Mouse (Mus musculus) embryonic fibroblast, embryonic 13.5 days (primary cell): ENCODE data around the gene Bcar3.

Experiments
- CTCF ChIP-seq: IDR thresholded peaks from 2 replicates; pipeline ENCODE4 v1.5.1; 2011; ENCODE audit warnings: mild to moderate bottlenecking, control low read depth, low read length, moderate library complexity, borderline replicate concordance; ENCODE audit not compliant: insufficient read depth
- POLR2A ChIP-seq: IDR thresholded peaks from 2 replicates; pipeline ENCODE4 v1.6.1; 2011; ENCODE audit warnings: low read depth, mild to moderate bottlenecking, control low read depth, low read length, moderate library complexity

DNA sequence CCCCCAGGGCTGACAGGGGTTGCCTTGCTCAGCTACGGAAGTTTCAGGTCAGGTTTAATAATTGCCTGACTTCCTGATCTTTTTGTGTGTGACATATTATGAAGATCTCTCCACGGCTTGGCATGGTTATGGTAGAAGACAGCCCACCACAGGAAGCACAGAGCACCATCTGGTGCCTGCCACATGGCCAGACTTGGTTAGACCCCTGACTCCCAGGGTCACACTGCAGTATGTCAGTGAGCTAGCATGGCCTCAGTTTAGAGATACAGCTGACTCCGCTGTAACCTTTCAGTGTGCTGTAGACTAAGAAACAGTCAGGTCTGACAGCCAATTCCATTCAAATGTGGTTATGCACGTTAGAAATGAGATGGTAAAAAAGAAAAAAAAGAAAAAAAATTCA lies 223.8 kb downstream of the Bcar3 start:
- TF ChIP-seq CTCF (no peak), POLR2A (no peak)
